Mouse (Mus musculus) midbrain, embryonic 10.5 days (tissue): ENCODE measurements around the gene Nabp2. TPM values are rescaled to one million over a fixed set of nuclear protein-coding genes. Genes with fewer than 3 reads are reported as not detected.

Experiments used
- DNase-seq: peaks from one replicate; pipeline ENCODE4 v3.0.0-alpha.2; 2017; ENCODE audit warnings: low spot score
- H3K27ac ChIP-seq: fragments of 300-500 bp; sonication (generic); replicated peaks from 2 replicates; pipeline ENCODE4 v1.5.1; 2016; ENCODE audit warnings: mild to moderate bottlenecking
- H3K27me3 ChIP-seq: fragments of 300-500 bp; sonication (generic); 2 replicates; pipeline ENCODE4 v1.6.1; 2016; ENCODE audit warnings: low read depth, mild to moderate bottlenecking; ENCODE audit not compliant: poor library complexity, severe bottlenecking
- H3K36me3 ChIP-seq: fragments of 300-500 bp; sonication (generic); 2 replicates; pipeline ENCODE4 v1.6.1; 2016; ENCODE audit warnings: mild to moderate bottlenecking, moderate library complexity
- H3K4me1 ChIP-seq: fragments of 300-500 bp; sonication (generic); 2 replicates; pipeline ENCODE4 v1.6.1; 2016
- H3K4me3 ChIP-seq: fragments of 300-500 bp; sonication (generic); 2 replicates; pipeline ENCODE4 v1.5.1; 2016; ENCODE audit warnings: mild to moderate bottlenecking, moderate library complexity
- H3K9me3 ChIP-seq: fragments of 300-500 bp; sonication (generic); replicated peaks from 2 replicates; pipeline ENCODE4 v1.6.1; 2016; ENCODE audit warnings: mild to moderate bottlenecking
- WGBS: fragments of 180-500 bp; shearing (Covaris S2); methylation state at CpG from one replicate; pipeline ENCODE4 v1.1.7; 2016; 5-methylcytosine and 5-hydroxymethylcytosine counted together
- microRNA-seq: library from miRNA; unstranded; fragments of <30 nt; microRNA quantifications from one replicate; pipeline ENCODE4, GENCODE M21; 2017
- polyA plus RNA-seq: library from polyadenylated mRNA; unstranded; fragments of >200 nt; fragmentation: Nextera tagmentation; extraction: Ambion mirVana; gene quantifications from 2 replicates; pipeline ENCODE4 v1.2.1, GENCODE M21; 2016

The Nabp2 gene
- polyA plus RNA-seq, 1 experiment from 2014 or later: 149 TPM

GRCm38 (mm10) chr10:128361836-128362235 lies 49.5 kb downstream of the Nabp2 start:
- Histone ChIP-seq H3K4me3 (no peak overlapping the region), H3K36me3 (peaks cover 93% of the 10 kb centered on the region), H3K4me1 (no peaks in the 10 kb centered on the region), H3K27me3 (no peaks in the 10 kb centered on the region), H3K9me3 (no peaks in the 10 kb centered on the region), H3K27ac (no peak overlapping the region)
- 94% methylated on average over 6 of the region's 6 CpGs for WGBS
- DNase-seq: no peak

- DNase-seq: no peak
- Histone ChIP-seq H3K4me3 (no peak overlapping the region), H3K27ac (no peak overlapping the region), H3K9me3 (no peaks in the 10 kb centered on the region), H3K27me3 (no peaks in the 10 kb centered on the region), H3K36me3 (peaks cover 98% of the 10 kb centered on the region), H3K4me1 (no peaks in the 10 kb centered on the region)
- WGBS: 95% methylated on average over 6 of the region's 6 CpGs
These were observed 52.1 kb downstream of the Nabp2 start for GRCm38 (mm10) chr10:128359226-128359625.

GRCm38 (mm10) chr10:128358796-128359195 lies 52.5 kb downstream of the Nabp2 start:
- Histone ChIP-seq H3K27me3 (no peaks in the 10 kb centered on the region), H3K4me1 (no peaks in the 10 kb centered on the region), H3K4me3 (no peak overlapping the region), H3K27ac (no peak overlapping the region), H3K9me3 (no peaks in the 10 kb centered on the region), H3K36me3 (peaks cover 98% of the 10 kb centered on the region)
- 47% methylated on average over 2 of the region's 2 CpGs for WGBS
- no peak for DNase-seq

Small RNA genes within 50 kb of the gene (microRNA-seq; reads per million reads assigned to microRNA genes)
- gene Gm25361 (not detected), gene Gm26308 (not detected), gene Mir6914 (1.5 reads per million), gene Mir6915 (0.90 reads per million), gene Mir8105 (3.0 reads per million, percentile 2 among the genes with 10 or more reads in this experiment)

Other genes starting within 250 kb of the Nabp2 start
- 24.3 and 25.0 TPM in 2 replicates for gene Rbms2, start 231.2 kb downstream of the Nabp2 start, polyA plus RNA-seq
- gene Gls2, start 217.0 kb downstream of the Nabp2 start, polyA plus RNA-seq: 0.96 and 1.5 TPM in 2 replicates
- gene Spryd4, start 199.7 kb downstream of the Nabp2 start, polyA plus RNA-seq: 28.3 and 32.7 TPM in 2 replicates
- 0.21 TPM in 1 of 2 replicates, not detected in the other for gene Mip, start 185.7 kb downstream of the Nabp2 start, polyA plus RNA-seq
- 86.6 and 89.4 TPM in 2 replicates for gene Timeless, start 179.4 kb downstream of the Nabp2 start, polyA plus RNA-seq
- gene Apon, start 157.4 kb downstream of the Nabp2 start, polyA plus RNA-seq: 0.73 and 0.77 TPM in 2 replicates
- gene Apof, start 142.8 kb downstream of the Nabp2 start, polyA plus RNA-seq: not detected in 2 replicates
- 12.6 and 16.1 TPM in 2 replicates for gene Stat2, start 140.9 kb downstream of the Nabp2 start, polyA plus RNA-seq
- not detected in 2 replicates for gene Il23a, start 112.7 kb downstream of the Nabp2 start, polyA plus RNA-seq
- 43.3 and 50.2 TPM in 2 replicates for gene Pan2, start 108.2 kb downstream of the Nabp2 start, polyA plus RNA-seq
- gene Cnpy2, start 89.0 kb downstream of the Nabp2 start, polyA plus RNA-seq: 245 and 259 TPM in 2 replicates
- 237 and 248 TPM in 2 replicates for gene Cs, start 73.8 kb downstream of the Nabp2 start, polyA plus RNA-seq
- gene Coq10a, start 42.5 kb downstream of the Nabp2 start, polyA plus RNA-seq: 13.2 and 18.8 TPM in 2 replicates
- 9.0 and 9.2 TPM in 2 replicates for gene Ankrd52, start 34.4 kb downstream of the Nabp2 start, polyA plus RNA-seq
- gene Slc39a5, start 10.3 kb downstream of the Nabp2 start, polyA plus RNA-seq: 0.06 and 0.19 TPM in 2 replicates
- 42.0 and 49.2 TPM in 2 replicates for gene Rnf41, start 165 bp upstream of the Nabp2 start, polyA plus RNA-seq
- gene Smarcc2, start 47.8 kb upstream of the Nabp2 start, polyA plus RNA-seq: 75.2 and 110 TPM in 2 replicates
- gene Myl6, start 82.7 kb upstream of the Nabp2 start, polyA plus RNA-seq: 833 and 890 TPM in 2 replicates
- gene Myl6b, start 87.2 kb upstream of the Nabp2 start, polyA plus RNA-seq: 1.8 and 2.9 TPM in 2 replicates
- 17.2 and 23.6 TPM in 2 replicates for gene Esyt1, start 114.4 kb upstream of the Nabp2 start, polyA plus RNA-seq
- 15.4 and 19.5 TPM in 2 replicates for gene Zc3h10, start 136.3 kb upstream of the Nabp2 start, polyA plus RNA-seq
- 2,872 and 3,266 TPM in 2 replicates for gene Rpl41, start 137.8 kb upstream of the Nabp2 start, polyA plus RNA-seq
- 231 and 262 TPM in 2 replicates for gene Pa2g4, start 154.5 kb upstream of the Nabp2 start, polyA plus RNA-seq
- gene Erbb3, start 178.2 kb upstream of the Nabp2 start, polyA plus RNA-seq: 0.72 and 1.4 TPM in 2 replicates
- gene Rps26, start 215.3 kb upstream of the Nabp2 start, polyA plus RNA-seq: 460 and 529 TPM in 2 replicates
- gene Ikzf4, start 234.5 kb upstream of the Nabp2 start, polyA plus RNA-seq: 2.8 and 3.6 TPM in 2 replicates